Mouse (Mus musculus) frontal cortex, postnatal 36 days (tissue): Measurements from ENCODE around the gene Ssh2.
"Not testable (repeated sequence)": the region's sequence is repeated elsewhere in the genome, so short reads cannot be mapped to it uniquely, and the experiment has no call there.

ENCODE experiments used
- DNase-seq, 2 experiments: peaks; one replicate each; pipeline ENCODE4 v3.0.0; 2022; ENCODE audit warnings: low spot score in 2 of 2

Gene Ssh2

DNA sequence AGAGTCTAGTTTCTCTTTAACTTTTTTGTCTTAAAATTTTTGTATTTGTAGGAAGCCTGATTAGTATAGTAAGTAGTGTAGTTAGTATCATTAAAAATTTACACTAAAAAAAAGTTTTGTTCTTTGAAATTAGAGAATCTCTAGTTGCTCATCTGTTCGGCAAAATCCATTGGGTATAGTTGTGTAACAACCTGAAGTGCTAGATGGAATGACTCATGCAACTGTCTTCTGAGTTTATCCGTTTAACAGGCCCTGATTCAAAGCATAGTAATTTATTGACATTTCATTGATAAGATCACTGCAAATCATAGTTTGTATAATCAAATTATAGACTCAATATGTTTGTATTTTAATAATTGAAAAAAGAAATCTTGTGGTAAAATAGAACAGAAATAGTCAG lies 14.7 kb downstream of the Ssh2 start:
- no peak for DNase-seq

DNA sequence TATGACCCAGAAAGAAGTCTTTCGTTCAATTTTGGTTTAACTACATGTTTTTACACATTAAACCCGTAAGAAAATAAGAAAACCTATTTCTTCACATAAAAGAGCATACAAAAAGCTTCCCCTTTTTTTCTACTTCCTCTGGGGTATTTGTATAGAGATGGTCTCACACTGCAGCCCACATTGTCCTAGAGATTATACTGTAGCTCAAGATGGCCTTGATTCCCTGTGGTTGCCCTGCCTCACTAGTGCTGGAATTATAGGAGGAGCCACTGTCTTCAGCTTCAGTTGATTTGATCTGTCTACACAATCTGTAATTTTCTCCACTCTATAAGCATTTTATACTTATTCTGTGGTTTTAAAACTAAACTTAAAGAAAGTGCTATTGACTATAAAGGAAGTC lies 15.4 kb downstream of the Ssh2 start:
- DNase-seq: no peak

DNA sequence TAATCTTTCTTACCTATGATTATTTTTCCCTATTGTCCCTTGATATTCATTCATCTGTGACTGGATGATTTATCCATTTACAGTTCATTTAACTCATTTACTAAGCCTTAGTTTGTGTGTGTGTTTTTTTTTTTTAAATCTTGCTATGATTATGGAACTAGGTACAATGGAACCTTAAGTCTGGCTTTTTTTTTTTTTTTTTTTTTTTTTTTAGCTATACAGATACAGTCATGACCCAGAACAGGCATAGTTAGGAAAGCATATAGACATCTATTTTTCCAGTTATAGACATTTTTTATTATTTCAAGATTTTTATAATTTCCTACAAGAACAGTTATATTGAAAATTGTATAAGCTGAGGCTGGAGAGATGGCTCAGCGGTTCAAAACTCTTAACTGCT lies 19.2 kb downstream of the Ssh2 start:
- no peak for DNase-seq

- DNase-seq: no peak
These were observed 23.7 kb downstream of the Ssh2 start for GRCm38 (mm10) chr11:77239658-77240345.

GRCm38 (mm10) chr11:77240466-77241246 lies 24.6 kb downstream of the Ssh2 start:
- no peak for DNase-seq

- no peak for DNase-seq
These were observed 26.8 kb downstream of the Ssh2 start for GRCm38 (mm10) chr11:77242912-77243311.

- no peak for DNase-seq
These were observed 36.7 kb downstream of the Ssh2 start for GRCm38 (mm10) chr11:77252826-77253225.

DNA sequence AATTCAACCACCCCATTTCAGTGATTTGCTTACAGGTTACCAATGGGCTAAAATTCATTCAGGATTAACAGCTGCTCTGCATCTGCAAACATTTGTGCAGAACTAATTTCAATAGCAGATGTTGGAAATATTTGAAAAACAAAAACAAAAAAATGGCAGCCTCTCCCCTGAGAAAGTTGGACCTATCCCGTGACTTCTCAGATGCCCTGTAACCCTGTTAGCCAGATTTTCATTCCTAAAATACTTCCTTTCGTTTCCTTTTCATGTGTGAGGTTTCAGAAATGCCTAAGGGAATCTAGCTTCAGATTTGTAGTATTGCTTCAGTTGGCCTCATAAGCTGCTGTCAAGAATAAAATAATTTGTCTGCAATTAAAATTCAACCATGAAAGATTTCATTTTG lies 43.4 kb downstream of the Ssh2 start:
- DNase-seq: no peak

GRCm38 (mm10) chr11:77267401-77267800 lies 51.3 kb downstream of the Ssh2 start:
- peak; percentile 33 to 55 for DNase-seq

DNA sequence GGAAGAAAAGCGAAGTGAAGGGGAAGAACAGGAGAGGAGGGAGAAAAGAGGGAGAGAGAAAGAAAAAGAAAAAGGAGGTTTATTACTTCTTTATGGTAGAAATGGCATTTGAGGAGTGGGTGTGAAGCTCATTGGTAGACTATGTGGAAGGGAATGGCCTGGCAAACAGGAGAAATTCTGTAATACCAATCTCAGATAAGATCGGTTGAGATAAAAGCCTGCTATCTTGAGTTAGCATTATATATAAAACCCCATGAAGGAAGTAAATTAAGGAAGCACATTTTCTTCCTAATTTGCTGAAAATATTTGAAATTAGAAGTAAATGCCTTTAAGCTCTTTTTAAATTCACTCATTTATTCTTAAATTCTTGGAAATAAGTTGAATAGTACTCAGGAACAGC lies 59.9 kb downstream of the Ssh2 start:
- no peak for DNase-seq

DNA sequence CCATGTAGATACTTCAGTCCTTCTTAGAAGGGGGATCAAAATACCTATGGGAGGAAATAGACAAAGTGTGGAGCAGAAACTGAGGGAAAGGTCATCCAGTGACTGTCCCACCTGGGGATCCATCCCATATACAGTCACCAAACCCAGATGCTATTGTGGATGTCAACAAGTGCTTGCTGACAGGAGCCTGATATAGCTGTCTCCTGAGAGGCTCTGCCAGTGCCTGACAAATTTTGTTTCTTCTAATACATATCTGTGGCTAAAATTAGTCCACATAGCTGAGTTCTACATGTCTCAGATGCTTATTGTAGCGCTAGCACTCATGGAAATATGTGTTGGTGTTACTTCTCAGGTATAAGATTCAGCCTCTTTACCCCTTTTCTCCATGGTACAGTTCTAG lies 62.5 kb downstream of the Ssh2 start:
- DNase-seq: not testable (repeated sequence)

- DNase-seq: no peak
These were observed 64.1 kb downstream of the Ssh2 start for GRCm38 (mm10) chr11:77280219-77280618.

GRCm38 (mm10) chr11:77291447-77291846 lies 75.4 kb downstream of the Ssh2 start:
- DNase-seq: no peak

DNA sequence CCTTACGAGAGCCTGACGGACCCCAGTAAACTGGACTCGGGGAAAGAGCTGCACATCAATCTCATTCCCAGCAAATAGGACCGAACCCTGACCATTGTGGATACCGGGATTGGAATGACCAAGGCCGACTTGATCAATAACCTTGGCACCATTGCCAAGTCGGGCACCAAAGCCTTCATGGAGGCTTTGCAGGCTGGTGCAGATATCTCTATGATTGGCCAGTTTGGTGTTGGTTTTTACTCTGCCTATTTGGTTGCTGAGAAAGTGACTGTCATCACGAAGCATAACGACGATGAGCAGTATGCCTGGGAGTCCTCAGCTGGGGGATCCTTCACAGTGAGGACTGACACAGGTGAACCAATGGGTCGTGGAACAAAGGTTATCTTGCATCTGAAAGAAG lies 77.6 kb downstream of the Ssh2 start:
- not testable (repeated sequence) for DNase-seq

DNA sequence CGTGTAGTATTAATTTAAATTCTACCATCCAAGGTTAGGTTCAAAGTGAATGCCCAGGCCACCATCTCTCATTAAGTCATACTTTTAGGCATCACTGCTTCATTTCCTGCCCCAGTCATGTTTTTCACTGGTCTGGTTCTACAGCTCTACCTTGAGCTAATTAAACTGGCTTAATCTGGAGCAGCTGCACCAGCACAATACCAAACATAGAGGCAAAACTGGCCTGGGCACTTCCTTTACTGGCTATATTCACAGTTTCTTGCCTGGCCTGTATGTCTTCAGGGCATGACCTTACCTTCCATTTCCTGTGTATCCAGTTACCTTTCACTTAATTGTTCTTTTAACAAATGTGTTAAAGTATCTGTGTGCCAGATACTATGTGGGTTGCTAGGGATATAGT lies 81.2 kb downstream of the Ssh2 start:
- no peak for DNase-seq

DNA sequence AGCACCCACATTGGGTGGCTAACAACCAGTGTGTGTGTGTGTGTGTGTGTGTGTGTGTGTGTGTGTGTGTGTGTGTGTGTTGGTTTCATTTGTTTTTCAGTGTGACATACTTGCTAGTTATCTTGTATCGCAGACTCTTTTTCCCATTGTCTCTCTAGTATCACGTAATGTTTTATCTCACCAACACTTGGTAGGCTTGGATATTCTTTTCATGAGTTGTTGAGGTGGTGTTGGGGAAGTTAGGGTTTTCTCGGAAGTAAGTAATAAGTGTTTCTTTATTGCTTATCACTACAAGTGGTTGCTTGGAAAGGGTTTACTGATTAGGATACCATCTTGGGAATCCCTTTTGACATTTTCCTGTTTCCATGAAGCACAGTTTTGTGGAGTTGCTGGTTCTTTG lies 91.1 kb downstream of the Ssh2 start:
- no peak for DNase-seq

DNA sequence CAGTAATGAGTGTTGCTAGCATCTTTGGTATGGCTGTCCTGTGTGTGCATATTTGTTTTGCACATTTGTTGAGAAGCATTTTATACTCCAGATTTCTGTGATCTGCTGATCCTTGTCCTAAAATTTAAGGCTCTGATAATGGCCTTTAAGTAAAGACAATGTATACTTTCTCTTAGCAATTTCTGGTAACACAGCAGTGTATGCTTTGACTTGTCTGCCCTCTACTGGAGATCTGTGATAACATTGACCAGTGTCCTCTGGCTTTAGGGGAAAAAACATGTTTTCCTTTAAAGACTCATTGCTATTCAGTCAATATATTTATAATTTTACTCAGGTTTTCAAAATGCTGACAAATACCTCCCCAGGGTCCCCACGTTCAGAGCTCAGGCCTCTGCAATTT lies 92.4 kb downstream of the Ssh2 start:
- peak in 1 of 2 experiments; percentile 38 for DNase-seq

DNA sequence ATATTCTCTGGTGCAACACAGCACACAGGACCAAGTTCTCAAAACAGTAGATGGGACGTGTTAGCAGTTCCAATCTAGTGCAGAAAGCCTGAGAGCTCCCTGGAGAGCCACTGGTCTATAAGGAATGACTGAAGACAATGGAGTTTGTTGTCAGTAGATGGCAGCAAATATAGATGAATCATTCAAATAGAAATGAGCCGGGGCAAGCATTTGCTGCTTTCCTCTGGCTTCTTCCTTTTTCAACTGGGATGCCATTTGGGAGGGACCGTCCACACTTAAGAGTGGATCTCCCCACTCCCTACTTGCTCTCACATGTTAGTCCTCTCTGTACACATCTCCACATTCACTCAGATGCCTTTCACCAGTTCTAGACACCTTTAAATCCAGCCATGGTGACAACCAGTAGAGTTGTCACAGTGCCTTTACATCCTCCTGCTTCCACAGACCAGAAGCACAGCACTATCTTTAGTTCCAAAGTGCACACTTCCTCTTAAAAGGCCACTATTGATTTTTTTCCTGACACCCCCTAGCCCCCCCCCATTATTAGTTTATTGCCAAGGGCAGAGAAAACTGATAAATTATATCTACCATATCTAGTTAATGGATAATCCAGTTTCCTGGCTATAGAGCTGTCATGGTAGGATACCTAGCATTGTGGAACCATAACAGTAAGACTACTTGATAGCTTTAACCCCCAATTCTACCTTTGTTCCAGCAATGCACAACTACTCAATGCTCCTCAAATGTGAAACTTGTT lies 101.8 kb downstream of the Ssh2 start:
- no peak for DNase-seq

DNA sequence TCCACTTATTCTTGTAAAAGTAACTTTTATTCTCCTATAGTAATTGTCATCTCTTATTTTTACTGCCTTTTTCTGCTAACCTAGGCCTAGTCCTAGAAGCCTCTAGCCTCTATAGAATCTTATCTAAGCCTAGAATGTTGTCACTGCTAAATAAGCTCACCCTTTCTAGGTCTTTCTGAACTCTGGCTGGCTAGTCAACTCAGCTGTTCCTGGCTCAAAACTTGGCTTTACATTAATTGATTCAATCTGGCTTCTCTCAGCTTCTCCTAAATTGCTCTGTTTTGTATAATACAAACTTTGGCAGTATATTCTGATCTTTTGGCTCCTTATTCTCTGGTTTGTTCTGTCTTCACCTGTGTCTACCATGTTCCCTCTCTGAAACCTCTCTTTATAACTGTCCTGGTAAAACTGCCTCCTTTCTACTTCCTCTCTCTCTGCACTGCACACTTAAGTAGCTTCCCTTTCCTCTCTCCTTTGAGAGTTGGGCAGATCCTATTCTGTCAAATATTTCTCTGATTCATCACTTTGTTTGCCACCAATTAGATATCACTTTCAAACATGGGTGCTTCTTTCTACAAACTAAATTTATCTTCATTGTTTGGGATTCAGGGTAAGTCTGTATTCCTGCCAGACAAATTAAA lies 102.5 kb downstream of the Ssh2 start:
- no peak for DNase-seq

DNA sequence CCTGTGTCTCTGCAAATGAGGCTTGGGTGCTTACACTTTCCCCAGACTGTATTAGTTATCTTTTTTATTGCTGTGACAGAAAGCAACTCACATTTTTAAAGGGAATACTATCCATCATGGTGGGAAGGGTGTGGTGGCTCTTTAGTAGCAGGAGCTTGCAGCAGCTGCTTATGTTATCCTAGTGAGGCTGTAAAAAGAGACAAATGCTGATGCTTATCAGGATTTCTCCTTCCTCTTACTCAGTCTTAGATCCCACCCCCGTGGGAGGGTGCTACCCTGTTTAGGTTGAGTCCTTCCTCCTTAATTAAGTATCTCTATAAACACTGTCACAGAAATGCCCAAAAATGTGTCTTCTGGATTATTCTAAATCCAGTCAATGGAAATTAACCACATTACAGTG lies 105.1 kb downstream of the Ssh2 start:
- DNase-seq: no peak

DNA sequence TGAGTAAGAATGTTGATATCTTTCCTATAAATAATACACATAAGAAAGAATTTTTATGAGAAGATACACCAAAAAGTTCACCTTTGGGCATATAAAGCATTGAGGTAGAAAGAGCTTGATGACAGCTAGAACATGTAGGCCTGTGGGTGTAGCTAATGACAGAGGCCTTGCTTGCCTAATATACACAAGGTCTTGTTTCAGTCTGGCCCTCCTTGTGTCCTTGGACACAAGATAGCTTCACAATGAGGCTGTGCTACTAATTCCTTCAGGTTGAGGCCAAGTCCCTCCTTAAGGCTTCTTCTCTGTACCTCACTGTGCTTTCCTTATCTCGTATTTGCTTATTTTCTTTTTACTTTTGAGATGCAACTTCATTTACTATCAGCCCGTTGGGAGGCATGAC lies 114.4 kb downstream of the Ssh2 start:
- no peak for DNase-seq

DNA sequence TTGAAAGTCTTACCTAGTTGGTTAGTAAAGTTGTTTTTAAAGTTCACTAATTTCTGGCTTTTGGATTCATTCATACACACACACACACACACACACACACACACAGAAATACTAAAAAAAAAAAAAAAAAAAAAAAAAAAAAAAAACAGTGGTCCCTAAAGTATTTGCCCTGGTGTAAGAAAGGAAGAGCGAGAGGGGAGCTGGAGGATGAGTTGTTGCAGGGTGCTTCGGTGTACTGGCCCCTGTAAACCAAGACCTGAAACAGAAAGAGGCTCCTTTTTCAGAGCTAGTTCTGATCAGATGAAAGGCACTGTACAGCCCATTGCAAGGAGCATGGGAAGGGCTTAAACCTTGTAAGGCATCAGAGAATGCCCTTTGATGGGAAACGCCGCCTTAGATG lies 131.2 kb downstream of the Ssh2 start:
- DNase-seq: no peak
